Mouse (Mus musculus) cerebellum, adult 9-10 months (tissue): ENCODE data around the gene Thsd7a.

Experiments
- DNase-seq: peaks from one replicate; pipeline ENCODE4 v3.0.0; 2022

Thsd7a gene

GRCm38 (mm10) chr6:12381136-12381778, 368.0 kb downstream of the Thsd7a start:
- DNase-seq: peak; percentile 92

GRCm38 (mm10) chr6:12380717-12381116, 368.5 kb downstream of the Thsd7a start:
- DNase-seq: no peak

GRCm38 (mm10) chr6:12358737-12359136, 390.5 kb downstream of the Thsd7a start:
- no peak for DNase-seq

GRCm38 (mm10) chr6:12353573-12353972, 395.6 kb downstream of the Thsd7a start:
- no peak for DNase-seq

- no peak for DNase-seq
These were observed 397.0 kb downstream of the Thsd7a start for GRCm38 (mm10) chr6:12352165-12352719.

GRCm38 (mm10) chr6:12350753-12351152, 398.5 kb downstream of the Thsd7a start:
- DNase-seq: peak; percentile 24

GRCm38 (mm10) chr6:12349105-12349759, 400.0 kb downstream of the Thsd7a start:
- no peak for DNase-seq

- DNase-seq: no peak
These were observed 400.5 kb downstream of the Thsd7a start for GRCm38 (mm10) chr6:12348667-12349066.

GRCm38 (mm10) chr6:12336590-12337584, 412.3 kb downstream of the Thsd7a start:
- no peak for DNase-seq

- peak; percentile 9 for DNase-seq
These were observed 433.9 kb downstream of the Thsd7a start for GRCm38 (mm10) chr6:12315070-12315909.

GRCm38 (mm10) chr6:12307502-12307901, 441.7 kb downstream of the Thsd7a start:
- peak; percentile 13 for DNase-seq

- DNase-seq: peak; percentile 84
These were observed 486.4 kb downstream of the Thsd7a start for GRCm38 (mm10) chr6:12262641-12263400.
